Mouse (Mus musculus) liver, embryonic 14.5 days (tissue): ENCODE measurements around the gene Arglu1.

Source experiments
- CTCF ChIP-seq: IDR thresholded peaks from 2 replicates; pipeline ENCODE4 v1.5.1; 2016; ENCODE audit warnings: antibody characterized with exemption, low read depth, control low read depth
- EP300 ChIP-seq: IDR thresholded peaks from 2 replicates; pipeline ENCODE4 v1.6.1; 2016; ENCODE audit warnings: antibody characterized with exemption, low read depth

DNA sequence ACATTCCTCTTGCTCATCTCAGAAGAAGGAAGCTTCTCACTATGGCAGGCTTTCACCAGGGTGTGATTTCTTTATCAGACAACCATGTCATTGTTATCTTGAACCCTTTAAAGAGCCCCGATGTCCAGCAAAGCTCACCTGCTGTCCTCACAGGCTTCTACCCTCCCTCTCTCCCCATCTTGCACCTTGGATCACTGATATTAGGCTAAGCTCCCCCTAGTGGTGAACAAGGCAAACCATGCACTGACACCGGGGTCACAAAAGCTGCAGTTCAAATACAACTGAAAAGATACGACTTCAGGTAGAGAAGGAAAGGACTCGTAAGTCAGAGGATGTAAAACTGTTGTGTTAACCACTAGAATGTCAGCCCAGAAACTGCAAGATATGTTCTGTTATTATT, 43.5 kb upstream of the Arglu1 start:
- TF ChIP-seq CTCF (peak; percentile 75), EP300 (no peak)
